Mouse (Mus musculus): Measurements from ENCODE around the gene Gtdc1.

The Gtdc1 gene

DNA sequence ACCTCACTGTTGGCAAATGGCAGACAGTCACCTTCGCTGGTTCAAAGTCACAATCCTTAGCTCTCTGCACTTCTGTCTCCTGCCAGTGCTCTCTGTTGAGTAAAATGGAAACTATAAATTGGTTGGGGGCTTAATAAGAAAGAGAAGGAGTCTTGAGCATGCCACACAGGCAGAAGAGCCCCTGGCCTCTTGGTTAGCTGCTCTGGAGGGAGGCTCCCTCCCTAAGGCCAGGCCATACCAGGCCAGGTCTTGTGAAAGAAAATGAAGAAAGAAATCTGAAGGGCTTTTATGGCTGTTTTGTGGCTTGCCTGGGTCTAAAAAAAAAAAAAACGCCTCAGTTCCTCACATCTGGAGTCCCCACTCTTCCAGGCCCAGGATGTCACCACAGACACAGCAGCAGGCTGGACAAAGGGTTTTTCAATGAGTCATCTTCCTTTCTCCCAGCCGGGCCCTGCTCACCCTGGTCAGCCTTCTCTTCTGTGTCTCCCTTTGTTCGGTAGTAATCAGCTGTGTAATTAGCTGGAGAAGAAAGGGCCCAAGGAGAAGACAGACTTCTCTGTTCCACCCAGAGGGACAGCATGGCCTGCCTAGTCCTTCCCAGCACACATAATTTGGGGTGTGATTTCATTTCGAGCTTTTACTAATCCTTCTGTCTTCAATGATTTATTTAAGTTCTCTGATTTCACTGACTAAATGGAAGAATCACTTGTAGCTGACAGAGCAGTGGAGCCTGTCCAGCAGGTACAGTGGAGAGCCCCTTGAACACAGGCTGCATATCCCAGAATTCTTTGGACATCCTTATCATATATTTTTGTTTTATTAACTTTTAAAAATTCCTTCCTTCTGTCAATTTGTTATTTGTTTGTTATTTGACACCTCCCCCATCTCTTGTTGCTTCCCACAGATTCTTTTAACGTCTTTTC lies 401.1 kb downstream of the Gtdc1 start:
- peak; percentile 63 for DNase-seq (ENCODE audit: low read depth, low spot score)

- DNase-seq (ENCODE audit: low read depth, low spot score): no peak
Measured at GRCm38 (mm10) chr2:44525187-44525919, 402.1 kb downstream of the Gtdc1 start.

GRCm38 (mm10) chr2:44519236-44519635 lies 408.2 kb downstream of the Gtdc1 start:
- DNase-seq (ENCODE audit: low read depth, low spot score): no peak

GRCm38 (mm10) chr2:44518085-44518484 lies 409.4 kb downstream of the Gtdc1 start:
- DNase-seq (ENCODE audit: low read depth, low spot score): no peak

All from telencephalon, adult 2 months (tissue).